Mouse (Mus musculus) heart, postnatal 0 days (tissue): ENCODE results near the gene Olfr374.

Experiments
- CTCF ChIP-seq: IDR thresholded peaks from 2 replicates; pipeline ENCODE4 v1.5.1; 2016; ENCODE audit warnings: antibody characterized with exemption, control low read depth, low read depth
- EP300 ChIP-seq: IDR thresholded peaks from 2 replicates; pipeline ENCODE4 v1.6.1; 2016; ENCODE audit warnings: antibody characterized with exemption, low read depth

- TF ChIP-seq CTCF (no peak), EP300 (no peak)
Measured at GRCm38 (mm10) chr8:72131251-72131650, 24.4 kb downstream of the Olfr374 start.
